Mouse (Mus musculus) forebrain, embryonic 10.5 days (tissue): ENCODE data around the gene Vamp8. TPM values are rescaled to one million over a fixed set of nuclear protein-coding genes. Genes with fewer than 3 reads are reported as not detected.
A peak's percentile ranks its signal among the peaks of the same experiment; 100 is the strongest.

Experiments
- DNase-seq: peaks from one replicate; pipeline ENCODE4 v3.0.0-alpha.2; 2017; ENCODE audit warnings: low spot score; ENCODE audit errors: extremely low spot score
- H3K27ac ChIP-seq: fragments of 300-500 bp; sonication (generic); 2 replicates; pipeline ENCODE4 v1.5.1; 2016; ENCODE audit warnings: mild to moderate bottlenecking
- H3K27me3 ChIP-seq: fragments of 300-500 bp; sonication (generic); 2 replicates; pipeline ENCODE4 v1.6.1; 2016; ENCODE audit warnings: mild to moderate bottlenecking; ENCODE audit not compliant: poor library complexity, severe bottlenecking
- H3K36me3 ChIP-seq: fragments of 300-500 bp; sonication (generic); replicated peaks from 2 replicates; pipeline ENCODE4 v1.6.1; 2016; ENCODE audit warnings: mild to moderate bottlenecking, moderate library complexity
- H3K4me1 ChIP-seq: fragments of 300-500 bp; sonication (generic); 2 replicates; pipeline ENCODE4 v1.6.1; 2016
- H3K4me3 ChIP-seq: fragments of 300-500 bp; sonication (generic); 2 replicates; pipeline ENCODE4 v1.5.1; 2016; ENCODE audit warnings: mild to moderate bottlenecking, moderate library complexity
- H3K9me3 ChIP-seq: fragments of 300-500 bp; sonication (generic); 2 replicates; pipeline ENCODE4 v1.6.1; 2016; ENCODE audit warnings: mild to moderate bottlenecking, moderate library complexity
- WGBS: fragments of 180-500 bp; shearing (Covaris S2); methylation state at CpG from one replicate; pipeline ENCODE4 v1.1.7; 2016; 5-methylcytosine and 5-hydroxymethylcytosine counted together
- polyA plus RNA-seq: library from polyadenylated mRNA; unstranded; fragments of >200 nt; fragmentation: Nextera tagmentation; extraction: Ambion mirVana; gene quantifications from 2 replicates; pipeline ENCODE4 v1.2.1, GENCODE M21; 2016

Vamp8 gene
- 35.9 and 40.5 TPM in 2 replicates for polyA plus RNA-seq

GRCm38 (mm10) chr6:72389941-72390771 lies at the start of gene Vamp8:
TSS of gene Vamp8 (minus strand) at chr6:72390703.
- H3K36me3 ChIP-seq = peaks cover 2% of the 10 kb centered on the region
- no peaks in the 10 kb centered on the region for H3K9me3 ChIP-seq
- WGBS = 2% methylated on average over 33 of the region's 33 CpGs
- H3K4me3 ChIP-seq = peak within 1 kb of the TSS; percentile 59
- peaks cover 28% of the 10 kb centered on the region; the same call in 1 of the 2 replicates for H3K27me3 ChIP-seq
- H3K27ac ChIP-seq = peak within 1 kb of the TSS; percentile 84
- DNase-seq = peak; percentile 57
- H3K4me1 ChIP-seq = peaks cover 37% of the 10 kb centered on the region

GRCm38 (mm10) chr6:72439355-72440185 lies 49.1 kb upstream of the Vamp8 start, which contains the start of gene Mat2a:
TSS of gene Mat2a (minus strand) at chr6:72439558.
- WGBS = under 1% methylated on average over 77 of the region's 77 CpGs
- H3K36me3 ChIP-seq = peaks cover 37% of the 10 kb centered on the region
- peaks cover 30% of the 10 kb centered on the region for H3K4me1 ChIP-seq
- peak; percentile 93 for DNase-seq
- peak within 1 kb of the TSS; percentile 100 for H3K27ac ChIP-seq
- H3K27me3 ChIP-seq = no peaks in the 10 kb centered on the region
- H3K9me3 ChIP-seq = no peaks in the 10 kb centered on the region
- H3K4me3 ChIP-seq = peak within 1 kb of the TSS; percentile 98

- WGBS = under 1% methylated on average over 57 of the region's 57 CpGs
- H3K4me3 ChIP-seq = peak overlapping the region; percentile 98
- peak overlapping the region; percentile 100 for H3K27ac ChIP-seq
- H3K4me1 ChIP-seq = peaks cover 30% of the 10 kb centered on the region
- H3K27me3 ChIP-seq = no peaks in the 10 kb centered on the region
- peak; percentile 77 for DNase-seq
- no peaks in the 10 kb centered on the region for H3K9me3 ChIP-seq
- H3K36me3 ChIP-seq = peaks cover 44% of the 10 kb centered on the region
Observed at GRCm38 (mm10) chr6:72438862-72439354, 48.4 kb upstream of the Vamp8 start.

GRCm38 (mm10) chr6:72438226-72438625 lies 47.7 kb upstream of the Vamp8 start:
- Histone ChIP-seq H3K4me3 (peak overlapping the region; percentile 98), H3K9me3 (no peaks in the 10 kb centered on the region), H3K27me3 (no peaks in the 10 kb centered on the region), H3K27ac (peak overlapping the region; percentile 100), H3K36me3 (peaks cover 50% of the 10 kb centered on the region), H3K4me1 (peaks cover 30% of the 10 kb centered on the region)
- WGBS = 3% methylated on average over 5 of the region's 5 CpGs
- DNase-seq = no peak

- peaks cover 97% of the 10 kb centered on the region for H3K36me3 ChIP-seq
- H3K4me3 ChIP-seq = no peak overlapping the region
- peaks cover 3% of the 10 kb centered on the region for H3K4me1 ChIP-seq
- 80% methylated on average over 2 of the region's 2 CpGs for WGBS
- no peak overlapping the region for H3K27ac ChIP-seq
- no peaks in the 10 kb centered on the region for H3K27me3 ChIP-seq
- DNase-seq = no peak
- H3K9me3 ChIP-seq = no peaks in the 10 kb centered on the region
Observed at GRCm38 (mm10) chr6:72432153-72432552, 41.6 kb upstream of the Vamp8 start.

- H3K9me3 ChIP-seq = no peaks in the 10 kb centered on the region
- no peak overlapping the region for H3K4me3 ChIP-seq
- H3K36me3 ChIP-seq = peaks cover 97% of the 10 kb centered on the region
- DNase-seq = no peak
- no peaks in the 10 kb centered on the region for H3K4me1 ChIP-seq
- 37% methylated on average over 5 of the region's 5 CpGs for WGBS
- no peaks in the 10 kb centered on the region for H3K27me3 ChIP-seq
- no peak overlapping the region for H3K27ac ChIP-seq
Observed at GRCm38 (mm10) chr6:72430989-72431921, 40.8 kb upstream of the Vamp8 start.

- no peak overlapping the region for H3K27ac ChIP-seq
- DNase-seq = no peak
- no peaks in the 10 kb centered on the region for H3K9me3 ChIP-seq
- H3K4me1 ChIP-seq = no peaks in the 10 kb centered on the region
- H3K36me3 ChIP-seq = peaks cover 97% of the 10 kb centered on the region
- H3K27me3 ChIP-seq = no peaks in the 10 kb centered on the region
- H3K4me3 ChIP-seq = no peak overlapping the region
- 93% methylated on average over 21 of the region's 21 CpGs for WGBS
Observed at GRCm38 (mm10) chr6:72429061-72429842, 38.7 kb upstream of the Vamp8 start.

GRCm38 (mm10) chr6:72428036-72428435 lies 37.5 kb upstream of the Vamp8 start:
- Histone ChIP-seq H3K36me3 (peaks cover 97% of the 10 kb centered on the region), H3K4me3 (no peak overlapping the region), H3K27ac (peak overlapping the region; percentile 25; the same call in 1 of the 2 replicates), H3K4me1 (no peaks in the 10 kb centered on the region), H3K9me3 (no peaks in the 10 kb centered on the region), H3K27me3 (no peaks in the 10 kb centered on the region)
- WGBS = 42% methylated on average over 8 of the region's 8 CpGs
- peak; percentile 75 for DNase-seq

- H3K4me3 ChIP-seq = no peak overlapping the region
- peaks cover 96% of the 10 kb centered on the region for H3K36me3 ChIP-seq
- no peak overlapping the region for H3K27ac ChIP-seq
- no peaks in the 10 kb centered on the region for H3K4me1 ChIP-seq
- no peak for DNase-seq
- WGBS = 93% methylated on average over 11 of the region's 11 CpGs
- no peaks in the 10 kb centered on the region for H3K27me3 ChIP-seq
- no peaks in the 10 kb centered on the region for H3K9me3 ChIP-seq
Observed at GRCm38 (mm10) chr6:72425646-72426045, 35.1 kb upstream of the Vamp8 start.

GRCm38 (mm10) chr6:72420901-72421300 lies 30.4 kb upstream of the Vamp8 start:
- H3K27ac ChIP-seq = no peak overlapping the region
- 93% methylated on average over 10 of the region's 10 CpGs for WGBS
- no peaks in the 10 kb centered on the region; the same call in 1 of the 2 replicates for H3K4me1 ChIP-seq
- H3K4me3 ChIP-seq = no peak overlapping the region
- DNase-seq = no peak
- no peaks in the 10 kb centered on the region for H3K27me3 ChIP-seq
- H3K9me3 ChIP-seq = no peaks in the 10 kb centered on the region
- peaks cover 85% of the 10 kb centered on the region for H3K36me3 ChIP-seq

- no peak for DNase-seq
- Histone ChIP-seq H3K9me3 (no peaks in the 10 kb centered on the region), H3K36me3 (peaks cover 74% of the 10 kb centered on the region), H3K4me3 (no peak overlapping the region), H3K27ac (no peak overlapping the region), H3K27me3 (no peaks in the 10 kb centered on the region), H3K4me1 (peaks cover 6% of the 10 kb centered on the region)
- 80% methylated on average over 1 of the region's 1 CpGs for WGBS
Observed at GRCm38 (mm10) chr6:72419806-72420205, 29.3 kb upstream of the Vamp8 start.
